Mouse (Mus musculus): Measurements from ENCODE around the gene Treml1.

DNA sequence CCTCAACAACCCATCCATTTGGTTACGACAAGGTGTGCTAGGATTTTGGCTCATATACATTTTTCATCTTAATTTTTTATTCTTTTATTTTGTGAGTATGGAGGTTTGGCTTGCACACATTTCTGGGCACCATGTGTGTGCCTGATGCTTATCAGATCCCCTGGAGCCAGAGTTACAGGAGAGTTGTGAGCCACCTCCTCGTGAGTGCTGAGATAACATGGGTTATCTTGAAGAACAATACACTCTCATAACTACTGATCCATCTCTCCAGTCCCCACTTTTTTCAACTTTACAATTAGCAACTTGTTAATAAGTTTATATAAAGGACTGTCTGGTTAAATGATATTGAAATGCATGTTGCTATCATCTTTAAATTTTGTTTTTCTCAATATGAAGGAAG, 38.4 kb upstream of the Treml1 start:
- no peak for TF ChIP-seq GATA1 (IDR thresholded peaks at IDR 0.05; ENCODE audit: borderline replicate concordance, low read length)
- no peak for TF ChIP-seq CTCF (IDR thresholded peaks at IDR 0.05; ENCODE audit: low read depth, low read length)

All from G1E (cell line).